Mouse (Mus musculus) limb, embryonic 14.5 days (tissue): ENCODE data around the gene Ooep. TPM values are rescaled to one million over a fixed set of nuclear protein-coding genes. Genes with fewer than 3 reads are reported as not detected.
"Not testable (repeated sequence)": the region's sequence is repeated elsewhere in the genome, so short reads cannot be mapped to it uniquely, and the experiment has no call there.

Experiments used
- ATAC-seq: fragments of 200-750 bp; cut with Nextera tagmentation; 2 replicates; pipeline ENCODE4 v1.8.0; 2017; ENCODE audit warnings: low read depth, moderate number of reproducible peaks, moderate TSS enrichment; ENCODE audit not compliant: low FRiP score
- DNase-seq: peaks from one replicate; pipeline ENCODE4 v3.0.0-alpha.2; 2015; ENCODE audit warnings: low spot score
- H3K27ac ChIP-seq: fragments of 300-500 bp; sonication (generic); replicated peaks from 2 replicates; pipeline ENCODE4 v1.5.1; 2014; ENCODE audit warnings: low read depth, mild to moderate bottlenecking, low read length, moderate library complexity, mixed read lengths
- H3K27me3 ChIP-seq: fragments of 300-500 bp; sonication (generic); 2 replicates; pipeline ENCODE4 v1.6.1; 2014; ENCODE audit warnings: low read length, mixed read lengths; ENCODE audit not compliant: control insufficient read depth, insufficient read depth
- H3K36me3 ChIP-seq: fragments of 300-500 bp; sonication (generic); 2 replicates; pipeline ENCODE4 v1.6.1; 2014; ENCODE audit warnings: mild to moderate bottlenecking, low read length, moderate library complexity, mixed read lengths; ENCODE audit not compliant: control insufficient read depth, insufficient read depth
- H3K4me1 ChIP-seq: fragments of 300-500 bp; sonication (generic); 2 replicates; pipeline ENCODE4 v1.6.1; 2014; ENCODE audit warnings: antibody characterized with exemption, low read length, mixed read lengths; ENCODE audit not compliant: control insufficient read depth, insufficient read depth
- H3K4me2 ChIP-seq: fragments of 300-500 bp; sonication (generic); replicated peaks from 2 replicates; pipeline ENCODE4 v1.6.1; 2014; ENCODE audit warnings: low read depth, mild to moderate bottlenecking, low read length, moderate library complexity; ENCODE audit not compliant: severe bottlenecking
- H3K4me3 ChIP-seq: fragments of 300-500 bp; sonication (generic); replicated peaks from 2 replicates; pipeline ENCODE4 v1.5.1; 2014; ENCODE audit warnings: low read length
- H3K9ac ChIP-seq: fragments of 300-500 bp; sonication (generic); 2 replicates; pipeline ENCODE4 v1.6.1; 2014; ENCODE audit warnings: mild to moderate bottlenecking, low read depth, low read length, moderate library complexity; ENCODE audit not compliant: severe bottlenecking
- H3K9me3 ChIP-seq: fragments of 300-500 bp; sonication (generic); 2 replicates; pipeline ENCODE4 v1.6.1; 2016; ENCODE audit warnings: low read length; ENCODE audit not compliant: control insufficient read depth
- WGBS: fragments of 180-500 bp; shearing (Covaris S2); extraction: QIAGEN DNeasy Blood & Tissue Kit; methylation state at CpG from one replicate; pipeline ENCODE4 v1.1.7; 2014; 5-methylcytosine and 5-hydroxymethylcytosine counted together
- polyA plus RNA-seq, 2 experiments: library from polyadenylated mRNA; depleted of rRNA in 1 of 2; stranded (reverse) in 1 of 2; unstranded in 1 of 2; fragments of >200 nt; fragmentation: Nextera tagmentation in 1 of 2; extraction: Ambion mirVana in 1 of 2; gene quantifications; 2 replicates each; pipeline versions ENCODE4 v1.2.1 to v1.2.3; 2012 to 2014

Gene Ooep
- polyA plus RNA-seq, 2 experiments, result 2.2 to 3.6 TPM

GRCm38 (mm10) chr9:78340324-78340723 lies 38.2 kb downstream of the Ooep start:
- H3K27me3 ChIP-seq, H3K9ac ChIP-seq, H3K9me3 ChIP-seq, H3K4me1 ChIP-seq, H3K36me3 ChIP-seq, ATAC-seq, H3K4me2 ChIP-seq, H3K27ac ChIP-seq, H3K4me3 ChIP-seq: not testable (repeated sequence)
- 21% methylated on average over 8 of the region's 8 CpGs for WGBS
- peak; percentile 51 for DNase-seq

- H3K4me1 ChIP-seq, DNase-seq, H3K27me3 ChIP-seq, H3K9me3 ChIP-seq, H3K36me3 ChIP-seq, H3K4me2 ChIP-seq, H3K9ac ChIP-seq, H3K4me3 ChIP-seq, ATAC-seq, H3K27ac ChIP-seq: not testable (repeated sequence)
These were observed 41.5 kb downstream of the Ooep start for GRCm38 (mm10) chr9:78337050-78337449.

GRCm38 (mm10) chr9:78327289-78327688 lies 51.2 kb downstream of the Ooep start, which contains the start of gene Omt2b:
Gene Omt2b (plus strand): TSS chr9:78327589.
- H3K36me3 ChIP-seq, H3K9me3 ChIP-seq, H3K4me2 ChIP-seq, H3K4me1 ChIP-seq, DNase-seq, ATAC-seq, H3K4me3 ChIP-seq, H3K27ac ChIP-seq, H3K27me3 ChIP-seq, H3K9ac ChIP-seq: not testable (repeated sequence)
- WGBS, result 100% methylated on average over 1 of the region's 1 CpGs

Other genes with a start within 250 kb of the Ooep start
- gene Gsta4, start 196.0 kb downstream of the Ooep start, polyA plus RNA-seq (2012; rRNA removed), result 35.2 and 47.5 TPM in 2 replicates
- 68.2 and 76.4 TPM in 2 replicates for gene Gsta4, start 196.0 kb downstream of the Ooep start, polyA plus RNA-seq (2014; fragmentation: Nextera tagmentation; extraction: Ambion mirVana)
- gene Gsta1, start 148.1 kb downstream of the Ooep start, polyA plus RNA-seq (2012; rRNA removed), result 0.55 TPM in 1 of 2 replicates, not detected in the other
- gene Gsta1, start 148.1 kb downstream of the Ooep start, polyA plus RNA-seq (2014; fragmentation: Nextera tagmentation; extraction: Ambion mirVana), result 0.90 and 3.2 TPM in 2 replicates
- 0.42 and 0.70 TPM in 2 replicates for gene Gm3776, start 121.6 kb downstream of the Ooep start, polyA plus RNA-seq (2012; rRNA removed)
- gene Gm3776, start 121.6 kb downstream of the Ooep start, polyA plus RNA-seq (2014; fragmentation: Nextera tagmentation; extraction: Ambion mirVana), result 1.5 and 2.6 TPM in 2 replicates
- gene Gm10639, start 88.8 kb downstream of the Ooep start, polyA plus RNA-seq (2012; rRNA removed), result not detected in 2 replicates
- not detected in 2 replicates for gene Gm10639, start 88.8 kb downstream of the Ooep start, polyA plus RNA-seq (2014; fragmentation: Nextera tagmentation; extraction: Ambion mirVana)
- gene Omt2a, start 63.9 kb downstream of the Ooep start, polyA plus RNA-seq (2012; rRNA removed), result not detected in 2 replicates
- not detected in 2 replicates for gene Omt2a, start 63.9 kb downstream of the Ooep start, polyA plus RNA-seq (2014; fragmentation: Nextera tagmentation; extraction: Ambion mirVana)
- gene Omt2b, start 51.1 kb downstream of the Ooep start, polyA plus RNA-seq (2012; rRNA removed), result not detected in 2 replicates
- gene Omt2b, start 51.1 kb downstream of the Ooep start, polyA plus RNA-seq (2014; fragmentation: Nextera tagmentation; extraction: Ambion mirVana), result not detected in 2 replicates
- 1.2 and 3.0 TPM in 2 replicates for gene Gsta2, start 22.9 kb downstream of the Ooep start, polyA plus RNA-seq (2012; rRNA removed)
- 4.6 and 7.8 TPM in 2 replicates for gene Gsta2, start 22.9 kb downstream of the Ooep start, polyA plus RNA-seq (2014; fragmentation: Nextera tagmentation; extraction: Ambion mirVana)
- 0.67 and 0.92 TPM in 2 replicates for gene Dppa5a, start 10.5 kb downstream of the Ooep start, polyA plus RNA-seq (2012; rRNA removed)
- gene Dppa5a, start 10.5 kb downstream of the Ooep start, polyA plus RNA-seq (2014; fragmentation: Nextera tagmentation; extraction: Ambion mirVana), result 0.70 and 0.76 TPM in 2 replicates
- 0.72 and 1.0 TPM in 2 replicates for gene Ddx43, start 17.1 kb upstream of the Ooep start, polyA plus RNA-seq (2012; rRNA removed)
- 0.26 and 0.43 TPM in 2 replicates for gene Ddx43, start 17.1 kb upstream of the Ooep start, polyA plus RNA-seq (2014; fragmentation: Nextera tagmentation; extraction: Ambion mirVana)
- 3.9 and 4.3 TPM in 2 replicates for gene Cgas, start 64.5 kb upstream of the Ooep start, polyA plus RNA-seq (2012; rRNA removed)
- 2.4 and 2.8 TPM in 2 replicates for gene Cgas, start 64.5 kb upstream of the Ooep start, polyA plus RNA-seq (2014; fragmentation: Nextera tagmentation; extraction: Ambion mirVana)
- gene Mto1, start 69.5 kb upstream of the Ooep start, polyA plus RNA-seq (2012; rRNA removed), result 19.2 and 20.3 TPM in 2 replicates
- gene Mto1, start 69.5 kb upstream of the Ooep start, polyA plus RNA-seq (2014; fragmentation: Nextera tagmentation; extraction: Ambion mirVana), result 22.7 and 23.3 TPM in 2 replicates
- gene Gm17324, start 70.1 kb upstream of the Ooep start, polyA plus RNA-seq (2012; rRNA removed), result 0.15 and 0.18 TPM in 2 replicates
- gene Gm17324, start 70.1 kb upstream of the Ooep start, polyA plus RNA-seq (2014; fragmentation: Nextera tagmentation; extraction: Ambion mirVana), result 0.39 and 0.83 TPM in 2 replicates
- gene Eef1a1, start 110.4 kb upstream of the Ooep start, polyA plus RNA-seq (2012; rRNA removed), result 7,521 and 9,083 TPM in 2 replicates
- 6,070 and 6,314 TPM in 2 replicates for gene Eef1a1, start 110.4 kb upstream of the Ooep start, polyA plus RNA-seq (2014; fragmentation: Nextera tagmentation; extraction: Ambion mirVana)
- 12.1 and 13.0 TPM in 2 replicates for gene Slc17a5, start 209.3 kb upstream of the Ooep start, polyA plus RNA-seq (2012; rRNA removed)
- 15.1 and 18.0 TPM in 2 replicates for gene Slc17a5, start 209.3 kb upstream of the Ooep start, polyA plus RNA-seq (2014; fragmentation: Nextera tagmentation; extraction: Ambion mirVana)
- 9.2 and 9.4 TPM in 2 replicates for gene Cd109, start 236.8 kb upstream of the Ooep start, polyA plus RNA-seq (2012; rRNA removed)
- 15.9 and 18.0 TPM in 2 replicates for gene Cd109, start 236.8 kb upstream of the Ooep start, polyA plus RNA-seq (2014; fragmentation: Nextera tagmentation; extraction: Ambion mirVana)